Mouse (Mus musculus): ENCODE results near the gene Ulk4. TPM values are rescaled to one million over a fixed set of nuclear protein-coding genes. Genes with fewer than 3 reads are reported as not detected.
A peak's percentile ranks its signal among the peaks of the same experiment; 100 is the strongest.

Ulk4 gene
- total RNA-seq (2021) = under 1 TPM; 0.17 to 0.46 TPM

GRCm38 (mm10) chr9:121277118-121278060, at the start of gene Ulk4:
TSS of gene Ulk4 (minus strand) at chr9:121277197.
- intact Hi-C loops (cut with DNase I) = loop anchor here (5.0 kb wide), 1 partner anchor 180 kb away; no protein-coding TSS in a partner anchor
- peak; percentile 89 to 96 for DNase-seq

GRCm38 (mm10) chr9:121322034-121322433, 45.0 kb upstream of the Ulk4 start:
- no peak for DNase-seq
- intact Hi-C loops (cut with DNase I) = no loop called here

GRCm38 (mm10) chr9:121321118-121321517, 44.1 kb upstream of the Ulk4 start:
- no peak for DNase-seq
- intact Hi-C loops (cut with DNase I) = no loop called here

GRCm38 (mm10) chr9:121320433-121320832, 43.4 kb upstream of the Ulk4 start:
- no peak for DNase-seq
- intact Hi-C loops (cut with DNase I) = no loop called here

- intact Hi-C loops (cut with DNase I) = no loop called here
Observed at GRCm38 (mm10) chr9:121319323-121319966, 42.4 kb upstream of the Ulk4 start.

GRCm38 (mm10) chr9:121316621-121317405, 39.8 kb upstream of the Ulk4 start:
- peak; percentile 55 to 73 for DNase-seq
- intact Hi-C loops (cut with DNase I) = loop anchor here (1.0 kb wide), 1 partner anchor 17 kb away; no protein-coding TSS in a partner anchor

More at GRCm38 (mm10) chr9:121319323-121319966, 42.4 kb upstream of the Ulk4 start:
- DNase-seq = peak in 1 of 2 experiments; percentile 3

- intact Hi-C loops (cut with DNase I) = loop anchor here (1.0 kb wide), 1 partner anchor 18 kb away; no protein-coding TSS in a partner anchor
- DNase-seq = peak in 1 of 2 experiments; percentile 32
Observed at GRCm38 (mm10) chr9:121315901-121316595, 39.1 kb upstream of the Ulk4 start.

GRCm38 (mm10) chr9:121314541-121315152, 37.6 kb upstream of the Ulk4 start:
- intact Hi-C loops (cut with DNase I) = loop anchor here (1.0 kb wide), 3 partner anchors 16 to 34 kb away; no protein-coding TSS in a partner anchor
- peak; percentile 62 to 74 for DNase-seq

GRCm38 (mm10) chr9:121313656-121314374, 36.8 kb upstream of the Ulk4 start:
- intact Hi-C loops (cut with DNase I) = loop anchor here (1.0 kb wide), 3 partner anchors 16 to 34 kb away; no protein-coding TSS in a partner anchor
- DNase-seq = peak; percentile 90 to 91

- intact Hi-C loops (cut with DNase I) = no loop called here
- no peak for DNase-seq
Observed at GRCm38 (mm10) chr9:121312237-121312891, 35.4 kb upstream of the Ulk4 start.

- intact Hi-C loops (cut with DNase I) = no loop called here
- no peak for DNase-seq
Observed at GRCm38 (mm10) chr9:121311846-121312236, 34.8 kb upstream of the Ulk4 start.

- intact Hi-C loops (cut with DNase I) = no loop called here
- DNase-seq = no peak
Observed at GRCm38 (mm10) chr9:121310501-121310900, 33.5 kb upstream of the Ulk4 start.

- no peak for DNase-seq
Observed at GRCm38 (mm10) chr9:121309287-121309686, 32.3 kb upstream of the Ulk4 start.

GRCm38 (mm10) chr9:121305456-121305855, 28.5 kb upstream of the Ulk4 start:
- no peak for DNase-seq
- intact Hi-C loops (cut with DNase I) = no loop called here

More at GRCm38 (mm10) chr9:121309287-121309686, 32.3 kb upstream of the Ulk4 start:
- intact Hi-C loops (cut with DNase I) = no loop called here

GRCm38 (mm10) chr9:121304520-121304919, 27.5 kb upstream of the Ulk4 start:
- intact Hi-C loops (cut with DNase I) = no loop called here
- no peak for DNase-seq

GRCm38 (mm10) chr9:121303748-121304147, 26.8 kb upstream of the Ulk4 start:
- intact Hi-C loops (cut with DNase I) = no loop called here
- no peak for DNase-seq

GRCm38 (mm10) chr9:121303086-121303485, 26.1 kb upstream of the Ulk4 start:
- DNase-seq = no peak
- intact Hi-C loops (cut with DNase I) = no loop called here

GRCm38 (mm10) chr9:121302543-121302942, 25.5 kb upstream of the Ulk4 start:
- intact Hi-C loops (cut with DNase I) = loop anchor here (1.0 kb wide), 1 partner anchor 52 kb away; no protein-coding TSS in a partner anchor

More at GRCm38 (mm10) chr9:121302543-121302942, 25.5 kb upstream of the Ulk4 start:
- DNase-seq = no peak

Measured in heart, postnatal 36 days (tissue).